Mouse (Mus musculus): Measurements from ENCODE around the gene Hnrnpk. TPM values are rescaled to one million over a fixed set of nuclear protein-coding genes. Genes with fewer than 3 reads are reported as not detected.
"Not testable (repeated sequence)": the region's sequence is repeated elsewhere in the genome, so short reads cannot be mapped to it uniquely, and the experiment has no call there.

The Hnrnpk gene
- polyA plus RNA-seq, 1 experiment from 2014 or later, result 751 TPM

DNA sequence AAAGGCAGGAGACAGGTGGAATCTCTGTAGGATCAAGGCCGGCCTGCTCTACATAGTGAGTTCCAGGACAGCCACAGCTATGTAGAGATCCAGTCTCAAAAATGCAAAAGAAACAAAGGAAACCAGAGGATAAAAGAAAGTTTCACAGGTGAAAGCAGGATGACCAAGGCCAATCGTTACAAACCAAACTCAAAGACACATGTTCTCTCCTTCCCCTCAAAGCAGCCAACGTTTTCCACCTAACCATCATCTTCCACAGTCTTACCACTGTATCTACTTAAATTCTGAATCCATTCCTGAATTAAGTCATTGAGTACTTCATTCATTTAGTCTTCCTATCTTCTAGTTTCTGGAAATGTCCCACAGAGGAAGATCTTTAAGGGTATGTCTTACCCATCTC, 14.8 kb downstream of the Hnrnpk start:
- 25% methylated on average over 3 of the region's 3 CpGs for WGBS (ENCODE audit: insufficient replicate concordance)
- Histone ChIP-seq H3K4me2 (no peak overlapping the region), H3K4me3 (replicated peaks) (no peak overlapping the region), H3K36me3 (peaks cover 27% of the 10 kb centered on the region), H3K4me1 (replicated peaks) (peaks cover 24% of the 10 kb centered on the region), H3K9ac (no peak overlapping the region), H3K27me3 (no peaks in the 10 kb centered on the region), H3K27ac (no peak overlapping the region), H3K9me3 (replicated peaks) (no peaks in the 10 kb centered on the region)
- DNase-seq, result no peak
- no peak for ATAC-seq (ENCODE audit: low read depth)

DNA sequence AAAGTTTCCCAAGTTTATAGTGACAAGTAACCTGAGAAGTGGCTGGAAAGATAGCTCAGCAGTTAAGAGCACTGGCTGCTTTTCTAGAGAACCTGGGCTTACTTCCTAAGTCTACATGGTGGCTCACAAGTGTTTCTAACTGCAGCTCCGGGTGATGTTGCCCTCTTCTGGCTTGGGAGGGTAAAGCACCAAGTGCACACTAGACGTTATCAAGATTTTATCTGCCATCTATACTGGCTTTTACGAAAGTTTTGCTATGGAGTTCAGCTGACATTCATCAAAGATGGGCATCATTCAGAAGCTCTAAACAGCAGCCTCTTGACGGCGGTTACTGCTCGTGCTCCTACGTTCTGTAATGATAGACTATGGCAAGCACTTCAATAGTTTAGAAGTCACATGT, 15.2 kb downstream of the Hnrnpk start:
- ATAC-seq (ENCODE audit: low read depth), result no peak; the same call in 1 of the 2 replicates
- H3K9ac ChIP-seq, result no peak overlapping the region
- WGBS (ENCODE audit: insufficient replicate concordance), result 14% methylated on average over 7 of the region's 7 CpGs
- no peaks in the 10 kb centered on the region for H3K9me3 ChIP-seq (replicated peaks)
- H3K27me3 ChIP-seq, result no peaks in the 10 kb centered on the region
- H3K36me3 ChIP-seq, result peaks cover 27% of the 10 kb centered on the region
- H3K4me2 ChIP-seq, result no peak overlapping the region
- H3K27ac ChIP-seq, result no peak overlapping the region
- peaks cover 24% of the 10 kb centered on the region for H3K4me1 ChIP-seq (replicated peaks)
- peak; percentile 63 for DNase-seq
- no peak overlapping the region for H3K4me3 ChIP-seq (replicated peaks)

DNA sequence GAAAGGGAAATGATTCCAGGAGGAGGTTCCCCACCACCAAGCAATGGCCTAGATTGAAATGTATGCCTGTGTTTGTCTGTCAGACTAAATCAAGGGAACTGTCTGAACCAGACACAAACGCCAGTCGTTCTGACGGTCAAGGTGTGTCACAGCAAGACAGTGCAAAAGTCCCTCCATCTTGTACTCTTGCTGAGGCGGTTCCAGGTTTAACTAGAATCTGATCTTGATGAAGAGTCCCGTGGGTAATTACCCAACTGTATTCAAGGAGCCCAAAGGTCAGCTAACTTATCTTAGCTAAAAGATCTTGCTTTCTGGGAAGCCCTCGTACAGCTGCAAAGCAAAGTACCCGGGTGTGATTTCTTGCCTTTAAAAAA, 17.6 kb downstream of the Hnrnpk start:
- H3K9me3 ChIP-seq (replicated peaks), result peaks cover 19% of the 10 kb centered on the region
- H3K36me3 ChIP-seq, result peaks cover 32% of the 10 kb centered on the region
- peak overlapping the region; percentile 63; the same call in 1 of the 2 replicates for H3K27ac ChIP-seq
- H3K4me2 ChIP-seq, result peak overlapping the region; percentile 91
- H3K4me1 ChIP-seq (replicated peaks), result peaks cover 24% of the 10 kb centered on the region
- peak overlapping the region; percentile 90 for H3K4me3 ChIP-seq (replicated peaks)
- WGBS (ENCODE audit: insufficient replicate concordance), result 66% methylated on average over 7 of the region's 7 CpGs
- no peaks in the 10 kb centered on the region for H3K27me3 ChIP-seq
- DNase-seq (no peak), ATAC-seq (ENCODE audit: low read depth) (no peak)
- H3K9ac ChIP-seq, result peak overlapping the region; percentile 90

DNA sequence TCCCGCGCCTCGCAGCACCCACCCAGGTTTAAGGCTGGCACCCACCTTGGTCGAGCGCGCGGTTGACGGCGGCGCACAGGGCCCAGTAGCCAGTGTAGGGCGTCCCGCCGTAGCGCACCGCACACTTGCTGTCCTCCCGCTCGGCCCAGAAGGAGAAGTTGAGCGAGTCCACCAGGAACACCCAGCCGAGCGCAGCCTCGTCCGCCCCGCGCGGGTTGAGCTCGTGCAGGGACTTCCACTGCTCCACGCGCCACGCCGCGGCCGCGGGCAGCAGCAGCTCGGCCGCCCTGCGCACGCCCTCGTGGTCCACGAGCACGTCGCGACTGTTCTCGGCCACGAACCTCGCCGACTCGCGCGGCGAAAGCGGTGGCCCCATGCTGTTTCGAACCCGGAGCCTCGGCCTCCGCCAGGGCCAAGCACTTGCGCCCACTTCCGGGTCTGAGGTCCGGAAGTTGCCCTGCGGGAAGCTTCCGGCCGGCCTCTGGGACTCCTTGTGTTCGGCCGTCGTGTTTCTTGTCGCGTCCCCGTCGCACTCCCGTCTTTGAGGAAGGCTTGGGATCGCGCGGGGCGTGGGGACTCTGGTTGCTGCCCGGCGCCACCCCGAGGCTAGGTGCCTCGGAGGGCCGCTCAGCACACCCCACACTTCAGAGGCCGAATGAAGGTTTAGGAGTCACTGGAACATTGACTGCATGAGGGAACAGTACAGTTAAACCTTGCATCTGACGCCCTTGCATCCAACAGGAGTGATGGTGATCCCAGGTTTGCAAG, 18.2 kb downstream of the Hnrnpk start, which contains the start of gene 2210016F16Rik:
2210016F16Rik (minus strand) TSS at position 447 of the 768 bp plus-strand sequence.
- Histone ChIP-seq H3K9ac (peak within 1 kb of the TSS; percentile 90), H3K27ac (peak within 1 kb of the TSS; percentile 63), H3K36me3 (peaks cover 32% of the 10 kb centered on the region), H3K4me3 (replicated peaks) (peak within 1 kb of the TSS; percentile 90), H3K4me2 (peak within 1 kb of the TSS; percentile 91), H3K9me3 (replicated peaks) (peaks cover 25% of the 10 kb centered on the region), H3K4me1 (replicated peaks) (peaks cover 24% of the 10 kb centered on the region), H3K27me3 (no peaks in the 10 kb centered on the region)
- 2% methylated on average over 80 of the region's 80 CpGs for WGBS (ENCODE audit: insufficient replicate concordance)
- peak; percentile 79 for ATAC-seq (ENCODE audit: low read depth)
- DNase-seq, result peak; percentile 60

DNA sequence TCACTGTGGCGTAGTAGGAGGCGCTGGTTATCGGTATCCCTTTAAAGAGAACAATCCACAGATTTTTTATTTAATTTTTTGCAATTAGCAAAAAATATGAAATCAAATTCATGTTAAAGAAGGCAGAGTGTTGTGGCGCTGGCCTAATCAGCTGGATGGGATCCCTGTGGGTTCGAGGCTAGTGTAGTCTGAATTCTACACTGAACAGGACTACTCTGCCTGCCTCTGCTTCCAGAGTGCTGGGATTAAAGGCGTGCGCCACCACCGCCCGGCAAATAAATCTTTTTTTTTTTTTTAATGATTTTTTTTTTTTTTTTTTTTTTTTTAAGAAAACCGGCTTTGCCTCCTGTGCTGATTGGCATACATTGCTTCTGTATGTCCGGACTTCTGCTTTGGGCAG, 18.8 kb downstream of the Hnrnpk start:
- ATAC-seq (ENCODE audit: low read depth), result no peak
- 48% methylated on average over 11 of the region's 11 CpGs for WGBS (ENCODE audit: insufficient replicate concordance)

DNA sequence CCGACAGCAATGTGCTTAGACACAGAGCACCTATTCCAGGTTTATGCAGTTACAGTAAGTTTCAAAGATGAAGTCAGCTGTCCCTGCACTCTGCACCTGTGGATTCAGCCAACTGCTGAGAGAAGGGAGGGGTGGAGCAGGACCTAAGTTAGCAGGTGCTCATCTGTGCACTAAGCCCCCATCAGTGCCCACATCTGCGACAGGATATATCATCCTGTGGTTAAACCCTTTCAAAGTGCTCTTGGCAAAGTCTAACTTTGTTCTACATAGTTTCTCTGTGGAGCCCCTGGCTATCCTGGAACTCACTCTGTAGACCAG, 30.0 kb downstream of the Hnrnpk start:
- ATAC-seq (ENCODE audit: low read depth) (no peak), DNase-seq (no peak)
- no peaks in the 10 kb centered on the region for H3K4me1 ChIP-seq (replicated peaks)
- no peak overlapping the region for H3K4me3 ChIP-seq (replicated peaks)
- H3K36me3 ChIP-seq, result no peaks in the 10 kb centered on the region; the same call in 1 of the 2 replicates
- H3K4me2 ChIP-seq, result no peak overlapping the region
- no peaks in the 10 kb centered on the region for H3K27me3 ChIP-seq
- peaks cover 12% of the 10 kb centered on the region; the same call in 1 of the 2 replicates for H3K9me3 ChIP-seq (replicated peaks)
- no peak overlapping the region for H3K27ac ChIP-seq
- WGBS (ENCODE audit: insufficient replicate concordance), result 53% methylated on average over 2 of the region's 2 CpGs
- H3K9ac ChIP-seq, result no peak overlapping the region

More for the DNA sequence above, 18.8 kb downstream of the Hnrnpk start:
- H3K4me2 ChIP-seq, result peak overlapping the region; percentile 91
- H3K27ac ChIP-seq, result peak overlapping the region; percentile 63; the same call in 1 of the 2 replicates
- H3K4me3 ChIP-seq (replicated peaks), result peak overlapping the region; percentile 90
- H3K36me3 ChIP-seq, result peaks cover 38% of the 10 kb centered on the region
- peaks cover 24% of the 10 kb centered on the region for H3K4me1 ChIP-seq (replicated peaks)
- peak overlapping the region; percentile 90 for H3K9ac ChIP-seq
- peaks cover 31% of the 10 kb centered on the region for H3K9me3 ChIP-seq (replicated peaks)
- DNase-seq, result no peak
- H3K27me3 ChIP-seq, result no peaks in the 10 kb centered on the region

DNA sequence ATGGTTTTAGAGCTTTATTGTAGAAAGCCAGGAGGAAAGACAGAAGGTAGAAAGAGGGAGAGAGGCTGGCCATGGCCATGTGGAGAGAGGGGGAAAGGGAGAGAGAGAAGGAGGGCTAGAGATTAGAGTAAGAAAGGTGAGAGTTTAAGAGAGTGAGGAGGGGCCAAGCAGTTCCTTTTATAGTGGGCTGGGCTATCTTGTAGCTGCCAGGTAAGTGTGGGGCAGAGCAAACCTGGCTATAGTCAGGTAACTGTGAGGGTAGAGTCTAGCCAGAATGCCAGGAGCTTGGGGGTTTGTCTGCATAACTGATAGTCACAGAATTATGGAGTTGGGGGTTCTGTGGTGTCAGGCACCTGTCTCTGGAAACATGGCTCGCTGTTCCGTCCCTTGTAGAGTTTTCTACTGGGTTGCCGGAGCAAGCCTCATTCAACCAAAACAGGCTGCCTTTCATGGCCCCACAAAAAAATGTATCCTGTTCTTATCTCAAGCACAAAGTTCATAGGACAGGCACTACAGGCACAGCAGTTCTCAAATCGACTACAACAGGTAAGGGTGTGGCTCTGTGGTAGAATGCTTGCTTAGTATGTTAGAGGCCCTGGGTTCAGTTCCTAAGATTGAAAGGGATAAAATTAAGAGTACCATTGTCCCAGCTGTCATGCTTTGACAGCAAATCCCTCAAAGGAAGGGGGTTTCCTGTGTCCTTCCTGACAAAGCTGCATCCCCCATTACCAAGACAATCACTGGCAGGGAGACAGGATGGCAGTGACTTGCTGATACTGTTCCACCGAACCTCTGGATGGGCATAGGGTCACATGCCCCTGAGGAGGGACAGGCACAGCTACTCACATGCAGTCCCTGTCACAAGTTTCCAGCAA, 30.6 kb downstream of the Hnrnpk start:
- H3K4me1 ChIP-seq (replicated peaks), result no peaks in the 10 kb centered on the region
- no peak overlapping the region for H3K9ac ChIP-seq
- peaks cover 12% of the 10 kb centered on the region; the same call in 1 of the 2 replicates for H3K9me3 ChIP-seq (replicated peaks)
- no peak for DNase-seq
- H3K4me3 ChIP-seq (replicated peaks), result no peak overlapping the region
- no peaks in the 10 kb centered on the region for H3K27me3 ChIP-seq
- no peaks in the 10 kb centered on the region; the same call in 1 of the 2 replicates for H3K36me3 ChIP-seq
- no peak overlapping the region for H3K27ac ChIP-seq
- ATAC-seq (ENCODE audit: low read depth), result no peak
- no peak overlapping the region for H3K4me2 ChIP-seq
- 58% methylated on average over 5 of the region's 5 CpGs for WGBS (ENCODE audit: insufficient replicate concordance)

DNA sequence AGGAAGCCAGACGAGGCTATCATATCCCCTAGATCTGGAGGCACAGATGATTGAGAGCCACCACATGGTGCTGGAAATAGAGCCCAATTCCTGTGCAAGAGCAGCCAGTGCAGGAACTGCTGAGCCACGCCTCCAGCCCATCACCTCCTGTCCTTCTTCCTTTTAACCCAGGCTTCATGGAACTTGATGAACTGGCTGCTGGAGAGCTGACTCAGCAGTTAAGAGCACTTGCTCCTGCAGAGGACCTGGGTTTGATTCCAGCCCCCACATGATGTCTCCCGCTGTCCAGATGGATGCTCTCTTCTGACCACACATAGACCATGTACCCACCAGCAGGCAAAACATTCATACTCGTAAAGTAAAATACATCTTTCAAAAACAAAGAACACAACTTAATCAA, 34.3 kb downstream of the Hnrnpk start:
- no peak overlapping the region for H3K4me3 ChIP-seq (replicated peaks)
- WGBS (ENCODE audit: insufficient replicate concordance), result 40% methylated on average over 4 of the region's 4 CpGs
- H3K27ac ChIP-seq, result no peak overlapping the region

DNA sequence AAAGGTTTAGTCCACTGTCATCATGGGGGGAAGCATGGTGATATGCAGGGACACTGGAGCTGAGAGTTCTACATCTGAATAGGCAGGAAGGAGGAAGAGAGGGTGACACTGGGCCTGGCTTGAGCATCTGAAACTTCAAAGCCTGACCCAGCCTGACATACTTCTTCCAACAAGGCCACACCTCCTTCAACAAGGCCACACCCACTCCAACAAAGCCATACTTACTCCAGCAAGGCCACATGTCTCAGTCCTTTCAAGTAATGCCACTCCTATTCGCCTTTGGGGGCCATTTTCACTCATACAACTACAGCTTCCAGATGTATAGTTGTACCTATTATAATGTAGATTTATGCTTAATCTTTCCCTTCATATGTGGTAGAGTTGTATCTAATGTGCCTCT, 35.5 kb downstream of the Hnrnpk start:
- no peaks in the 10 kb centered on the region for H3K36me3 ChIP-seq

More for the DNA sequence above, 34.3 kb downstream of the Hnrnpk start:
- Histone ChIP-seq H3K4me1 (replicated peaks) (peaks cover 4% of the 10 kb centered on the region; the same call in 1 of the 2 replicates), H3K36me3 (no peaks in the 10 kb centered on the region), H3K27me3 (no peaks in the 10 kb centered on the region), H3K9ac (no peak overlapping the region), H3K9me3 (replicated peaks) (no peaks in the 10 kb centered on the region), H3K4me2 (no peak overlapping the region)
- no peak for ATAC-seq (ENCODE audit: low read depth)
- no peak for DNase-seq

DNA sequence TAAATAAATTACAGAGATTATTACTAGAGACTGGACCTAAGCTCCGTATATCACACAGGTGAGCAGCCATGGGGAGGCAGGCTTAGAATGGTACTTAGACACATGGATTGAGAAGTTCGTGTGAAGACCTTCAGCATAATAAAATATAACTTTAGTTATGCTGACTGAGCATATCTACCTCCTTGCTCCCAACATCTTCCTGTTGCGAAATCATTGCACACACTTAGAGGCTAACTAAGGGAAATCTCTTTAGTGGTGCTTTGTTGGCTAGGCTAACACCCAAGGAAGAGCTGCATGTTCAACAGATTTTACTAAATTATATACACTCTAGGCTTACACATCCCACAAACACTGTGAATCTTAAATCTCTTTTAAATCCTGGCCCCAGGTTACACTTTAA, 36.8 kb downstream of the Hnrnpk start:
- H3K27me3 ChIP-seq, result no peaks in the 10 kb centered on the region
- no peak overlapping the region for H3K4me3 ChIP-seq (replicated peaks)
- no peak for DNase-seq
- peaks cover 4% of the 10 kb centered on the region; the same call in 1 of the 2 replicates for H3K4me1 ChIP-seq (replicated peaks)
- no peak for ATAC-seq (ENCODE audit: low read depth)
- H3K9me3 ChIP-seq (replicated peaks), result no peaks in the 10 kb centered on the region
- H3K27ac ChIP-seq, result no peak overlapping the region
- H3K36me3 ChIP-seq, result no peaks in the 10 kb centered on the region
- no peak overlapping the region for H3K9ac ChIP-seq
- 67% methylated on average over 3 of the region's 3 CpGs for whole genome bisulfite sequencing (ENCODE audit: insufficient replicate concordance)
- H3K4me2 ChIP-seq, result no peak overlapping the region

More for the DNA sequence above, 35.5 kb downstream of the Hnrnpk start:
- ATAC-seq (ENCODE audit: low read depth), result no peak
- WGBS (ENCODE audit: insufficient replicate concordance), result 39% methylated on average over 1 of the region's 1 CpGs
- H3K4me2 ChIP-seq, result no peak overlapping the region
- no peaks in the 10 kb centered on the region for H3K9me3 ChIP-seq (replicated peaks)
- no peaks in the 10 kb centered on the region for H3K27me3 ChIP-seq
- no peak for DNase-seq
- no peak overlapping the region for H3K4me3 ChIP-seq (replicated peaks)
- no peak overlapping the region for H3K9ac ChIP-seq
- peaks cover 4% of the 10 kb centered on the region; the same call in 1 of the 2 replicates for H3K4me1 ChIP-seq (replicated peaks)
- no peak overlapping the region for H3K27ac ChIP-seq

DNA sequence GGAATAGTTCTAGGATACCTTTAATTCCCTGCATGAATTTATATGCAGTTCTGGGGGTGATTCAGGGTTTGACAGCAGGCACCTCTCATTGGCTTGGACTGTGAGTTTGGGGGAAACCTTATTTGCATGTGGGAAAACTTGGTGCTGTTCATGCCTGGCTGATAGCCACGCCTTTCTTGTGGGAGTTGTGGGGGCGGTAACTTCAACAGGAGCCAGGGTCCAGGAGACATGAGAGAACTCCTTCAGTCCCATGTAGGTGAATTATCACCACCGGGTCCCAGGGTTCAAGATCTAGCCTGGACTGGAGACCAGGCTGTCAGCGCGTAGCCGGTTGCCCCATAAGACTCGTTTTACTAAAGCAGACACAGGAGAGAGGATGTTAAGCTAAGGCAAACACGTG, 38.0 kb downstream of the Hnrnpk start:
- H3K4me2 ChIP-seq; H3K4me3 ChIP-seq (replicated peaks); H3K9ac ChIP-seq; H3K27ac ChIP-seq; H3K27me3 ChIP-seq; H3K36me3 ChIP-seq; H3K9me3 ChIP-seq (replicated peaks); ATAC-seq (ENCODE audit: low read depth); DNase-seq; H3K4me1 ChIP-seq (replicated peaks): not testable (repeated sequence)
- WGBS (ENCODE audit: insufficient replicate concordance), result 72% methylated on average over 8 of the region's 8 CpGs

All from liver, embryonic 13.5 days (tissue).